Mouse (Mus musculus) frontal cortex, postnatal 14 days (tissue): ENCODE results near the gene Efhd1.

Source experiments
- DNase-seq, 2 experiments: peaks; one replicate each; pipeline ENCODE4 v3.0.0; 2022; ENCODE audit warnings: low spot score in 2 of 2

Gene Efhd1

GRCm38 (mm10) chr1:87264134-87265006 lies at the start of gene Efhd1:
Efhd1 (plus strand) TSS chr1:87264363.
- no peak for DNase-seq

DNA sequence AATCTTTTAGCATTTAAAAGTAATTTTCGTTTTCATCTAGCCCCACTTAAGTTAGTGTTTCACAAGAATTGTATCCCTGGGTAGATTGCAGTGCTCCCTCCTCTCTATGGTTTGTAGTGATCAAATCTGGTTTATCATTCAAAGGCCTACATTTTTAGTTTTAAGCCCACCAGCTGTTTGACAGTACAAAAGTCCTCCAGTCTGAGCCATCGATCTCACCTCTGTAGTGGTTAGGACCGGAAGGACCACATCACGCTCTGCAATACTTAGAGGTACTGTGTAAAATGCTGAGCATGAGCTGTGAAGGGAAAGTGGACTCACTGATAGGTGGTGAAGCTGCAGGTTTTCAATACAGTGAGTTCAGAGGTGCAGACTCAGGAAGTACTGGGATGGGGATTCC lies 49.4 kb upstream of the Efhd1 start:
- no peak for DNase-seq

- DNase-seq, result no peak
These were observed 46.2 kb upstream of the Efhd1 start for GRCm38 (mm10) chr1:87217938-87218337.

GRCm38 (mm10) chr1:87225739-87226138 lies 38.4 kb upstream of the Efhd1 start:
- DNase-seq, result no peak

- no peak for DNase-seq
These were observed 37.6 kb upstream of the Efhd1 start for GRCm38 (mm10) chr1:87226409-87227159.

GRCm38 (mm10) chr1:87227160-87227550 lies 37.0 kb upstream of the Efhd1 start:
- DNase-seq, result no peak

DNA sequence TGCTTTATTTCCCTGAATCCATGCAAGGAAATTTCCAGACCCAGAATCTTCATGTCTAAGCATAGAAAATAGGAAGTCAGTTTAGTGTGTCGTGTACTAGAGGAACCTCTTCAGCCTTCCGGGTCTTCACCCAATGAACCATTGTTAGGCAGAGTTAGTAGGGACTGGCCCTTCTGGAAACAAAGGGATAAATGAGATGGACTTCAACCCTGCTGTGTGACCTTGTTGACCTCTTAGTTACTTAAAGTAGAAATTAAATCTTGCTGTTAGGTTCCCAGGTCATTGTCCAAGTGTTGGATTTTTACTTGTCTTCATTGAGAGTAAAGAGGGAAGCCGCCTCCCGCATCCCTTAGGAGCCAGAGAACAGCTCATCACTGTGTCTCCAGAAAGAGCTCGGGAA lies 33.6 kb upstream of the Efhd1 start:
- DNase-seq, result no peak

- no peak for DNase-seq
These were observed 32.0 kb upstream of the Efhd1 start for GRCm38 (mm10) chr1:87232197-87232596.

GRCm38 (mm10) chr1:87239056-87239455 lies 25.1 kb upstream of the Efhd1 start:
- DNase-seq, result no peak

- no peak for DNase-seq
These were observed 21.1 kb upstream of the Efhd1 start for GRCm38 (mm10) chr1:87243021-87243420.

GRCm38 (mm10) chr1:87245430-87245829 lies 18.7 kb upstream of the Efhd1 start:
- no peak for DNase-seq

GRCm38 (mm10) chr1:87245929-87246815 lies 18.0 kb upstream of the Efhd1 start:
- DNase-seq, result peak; percentile 54 to 76

DNA sequence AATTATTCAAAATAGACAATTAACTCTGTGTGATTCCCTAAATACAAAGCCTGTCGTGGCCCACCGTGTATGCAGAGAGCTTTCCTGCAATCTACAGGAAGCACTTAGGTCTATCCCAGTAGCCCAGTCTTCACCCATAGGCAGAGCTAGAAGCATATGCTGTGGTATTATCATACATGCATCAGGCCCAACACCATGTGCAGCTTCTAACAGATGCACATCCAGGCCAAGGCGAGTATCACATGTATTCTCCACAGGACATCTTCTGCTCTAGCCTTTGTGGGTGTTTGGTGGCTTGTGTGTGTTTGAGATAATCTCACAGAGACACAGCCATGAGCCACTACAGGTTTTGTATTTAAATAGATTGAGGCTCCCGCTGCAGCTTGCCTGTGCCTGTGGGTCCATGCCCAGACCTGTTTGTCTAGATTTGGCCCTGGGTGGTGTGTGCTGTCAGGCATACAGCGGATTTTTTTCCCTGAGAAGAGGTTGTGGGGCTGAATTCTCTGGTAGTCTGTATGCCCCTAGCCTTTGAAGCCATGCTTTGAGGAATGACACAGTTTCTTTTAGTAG lies 12.0 kb upstream of the Efhd1 start:
- DNase-seq, result no peak

- no peak for DNase-seq
These were observed 9.0 kb upstream of the Efhd1 start for GRCm38 (mm10) chr1:87255173-87255572.

GRCm38 (mm10) chr1:87257691-87258090 lies 6.5 kb upstream of the Efhd1 start:
- no peak for DNase-seq

DNA sequence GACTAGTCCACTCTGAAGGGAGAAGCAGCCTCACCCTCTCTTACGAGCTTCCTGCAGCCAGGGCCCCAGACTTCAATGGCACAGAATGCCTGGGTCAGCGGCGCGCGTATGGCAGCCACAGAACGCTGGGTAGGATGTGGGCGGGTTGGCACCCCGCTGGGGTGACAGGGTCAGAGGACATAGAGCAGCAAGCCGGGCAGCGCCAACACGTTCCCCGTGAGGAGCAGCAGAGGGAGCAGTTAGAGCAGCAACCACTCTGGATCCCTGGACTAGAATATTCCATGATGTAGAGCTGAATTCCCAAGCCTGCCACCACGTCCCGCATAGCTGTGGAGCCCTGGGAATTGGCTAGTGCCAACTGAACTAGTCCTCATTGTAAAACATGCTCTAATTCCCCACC lies 5.7 kb upstream of the Efhd1 start:
- DNase-seq, result no peak

GRCm38 (mm10) chr1:87259316-87259715 lies 4.8 kb upstream of the Efhd1 start:
- no peak for DNase-seq

- no peak for DNase-seq
These were observed 906 bp upstream of the Efhd1 start for GRCm38 (mm10) chr1:87263257-87263656.

GRCm38 (mm10) chr1:87263796-87264133 lies 398 bp upstream of the Efhd1 start:
- no peak for DNase-seq

- DNase-seq, result no peak
These were observed 1.0 kb downstream of the Efhd1 start for GRCm38 (mm10) chr1:87265200-87265599.

GRCm38 (mm10) chr1:87266296-87267090 lies 2.3 kb downstream of the Efhd1 start:
- DNase-seq, result no peak
